In genomic region chr13:25429701-25430418, GRCm38 (mm10) we compare ENCODE assay signal across 21 mouse cellular contexts.
DNase-seq lines count a peak whose midpoint lies in the region; ATAC-seq and TF ChIP-seq lines count a peak whose summit lies in the region.
"Had no signal": no experiment of that assay in that cellular context is flagged by ENCODE, and none has a peak within 500 bp of the region (broad histone marks: within the 10 kb centered on the region; RNA-seq: fewer than 3 reads in every experiment).

No protein-coding gene starts in this region.

- H3K9me3 ChIP-seq in hindbrain, embryonic 15.5 days = no peaks in the 10 kb centered on the region
- H3K9me3 ChIP-seq in hindbrain, embryonic 12.5 days (replicated peaks) = no peaks in the 10 kb centered on the region
- H3K9me3 ChIP-seq in hindbrain, postnatal 0 days (ENCODE audit: low read length) = no peaks in the 10 kb centered on the region
- H3K9me3 ChIP-seq in midbrain, postnatal 0 days (ENCODE audit: low read length) = no peaks in the 10 kb centered on the region
- H3K9me3 ChIP-seq: forebrain, embryonic 10.5 days; liver, embryonic 13.5 days had no signal

- no peaks in the 10 kb centered on the region for H3K36me3 ChIP-seq in hindbrain, embryonic 15.5 days
- H3K36me3 ChIP-seq in hindbrain, embryonic 12.5 days = no peaks in the 10 kb centered on the region
- no peaks in the 10 kb centered on the region for H3K36me3 ChIP-seq in hindbrain, postnatal 0 days (ENCODE audit: insufficient read depth, low read length)
- H3K36me3 ChIP-seq in midbrain, postnatal 0 days (ENCODE audit: insufficient read depth, low read length) = no peaks in the 10 kb centered on the region
- H3K36me3 ChIP-seq in kidney, adult 2 months (ENCODE audit: control insufficient read depth, insufficient read depth, low read length) = no peaks in the 10 kb centered on the region
- H3K36me3 ChIP-seq: forebrain, embryonic 10.5 days; liver, embryonic 13.5 days had no signal

- TF ChIP-seq POLR2A in kidney, adult 2 months (IDR thresholded peaks at IDR 0.05; ENCODE audit: low read depth, low read length) = no peak

- H3K27ac ChIP-seq in hindbrain, embryonic 15.5 days (replicated peaks) = 0 out of 2 replicates have a peak overlapping the region, but pooled peaks have one; percentile 45
- H3K27ac ChIP-seq in hindbrain, embryonic 12.5 days = no peak overlapping the region; the same call in 1 of the 2 replicates
- peak overlapping the region; percentile 56; the same call in 1 of the 2 replicates for H3K27ac ChIP-seq in hindbrain, postnatal 0 days
- H3K27ac ChIP-seq in midbrain, postnatal 0 days (ENCODE audit: low read depth, low read length) = peak overlapping the region; percentile 39; the same call in 1 of the 2 replicates
- no peak overlapping the region for H3K27ac ChIP-seq in kidney, adult 2 months (ENCODE audit: insufficient read depth, low read depth, low read length)
- H3K27ac ChIP-seq: forebrain, embryonic 10.5 days; liver, embryonic 13.5 days had no signal

- TF ChIP-seq CTCF in hindbrain, postnatal 0 days (IDR thresholded peaks at IDR 0.05; ENCODE audit: low read depth) = no peak
- TF ChIP-seq CTCF in midbrain, postnatal 0 days (IDR thresholded peaks at IDR 0.05) = no peak
- no peak for TF ChIP-seq CTCF in kidney, adult 2 months (conservative IDR thresholded peaks at IDR 0.05; ENCODE audit: insufficient read depth, insufficient read length, low read depth, low read length)

- no peak overlapping the region for H3K4me3 ChIP-seq in hindbrain, embryonic 15.5 days
- no peak overlapping the region for H3K4me3 ChIP-seq in hindbrain, embryonic 12.5 days
- H3K4me3 ChIP-seq in hindbrain, postnatal 0 days (ENCODE audit: low read length) = no peak overlapping the region
- no peak overlapping the region for H3K4me3 ChIP-seq in midbrain, postnatal 0 days (ENCODE audit: low read depth, low read length)
- no peak overlapping the region for H3K4me3 ChIP-seq in kidney, adult 2 months (ENCODE audit: insufficient read depth, low read depth, low read length)
- H3K4me3 ChIP-seq: forebrain, embryonic 10.5 days; liver, embryonic 13.5 days had no signal

- peak; percentile 59; the same call in 1 of the 2 replicates for ATAC-seq in hindbrain, embryonic 15.5 days (ENCODE audit: low FRiP score, low read depth)
- no peak for ATAC-seq in hindbrain, embryonic 12.5 days (ENCODE audit: low FRiP score)
- ATAC-seq in hindbrain, postnatal 0 days = no peak
- peak; percentile 49; the same call in 1 of the 2 replicates for ATAC-seq in midbrain, postnatal 0 days (ENCODE audit: low FRiP score)

- H3K4me1 ChIP-seq in hindbrain, embryonic 15.5 days (replicated peaks) = no peaks in the 10 kb centered on the region
- no peaks in the 10 kb centered on the region for H3K4me1 ChIP-seq in hindbrain, embryonic 12.5 days
- no peaks in the 10 kb centered on the region for H3K4me1 ChIP-seq in hindbrain, postnatal 0 days (ENCODE audit: insufficient read depth, low read length)
- H3K4me1 ChIP-seq in midbrain, postnatal 0 days (ENCODE audit: insufficient read depth, low read length) = no peaks in the 10 kb centered on the region
- H3K4me1 ChIP-seq in kidney, adult 2 months (ENCODE audit: control insufficient read depth, insufficient read depth, low read length) = no peaks in the 10 kb centered on the region
- H3K4me1 ChIP-seq: forebrain, embryonic 10.5 days; liver, embryonic 13.5 days had no signal

- no peak overlapping the region for H3K9ac ChIP-seq in hindbrain, embryonic 15.5 days
- no peak overlapping the region for H3K9ac ChIP-seq in hindbrain, embryonic 12.5 days
- H3K9ac ChIP-seq in hindbrain, postnatal 0 days (replicated peaks; ENCODE audit: low read length) = no peak overlapping the region
- no peak overlapping the region for H3K9ac ChIP-seq in midbrain, postnatal 0 days (replicated peaks; ENCODE audit: low read length, poor library complexity, severe bottlenecking)
- H3K9ac ChIP-seq: liver, embryonic 13.5 days; lung, embryonic 14.5 days had no signal

- peak; percentile 1 for DNase-seq in embryo, embryonic 10 days (ENCODE audit: low spot score)
- no peak for DNase-seq in embryo, embryonic 9.5 days (ENCODE audit: extremely low spot score)
- DNase-seq in hindbrain, postnatal 0 days (ENCODE audit: low spot score) = peak; percentile 14
- DNase-seq in midbrain, postnatal 0 days (ENCODE audit: low spot score) = peak; percentile 39
- DNase-seq in kidney, adult 2 months = no peak
- DNase-seq in lung, postnatal 14 days = no peak
- DNase-seq: adrenal gland, postnatal 36 days; cerebellum, adult 2 months; heart, postnatal 10 days; kidney, adult 18-20 months; kidney, postnatal 25 days; left cerebral cortex, postnatal 4 days; liver, embryonic 13.5 days; lung, embryonic 14.5 days; lung, postnatal 4 days; right cerebral cortex, postnatal 4 days had no signal

- H3K27me3 ChIP-seq in hindbrain, embryonic 15.5 days = no peaks in the 10 kb centered on the region
- H3K27me3 ChIP-seq in hindbrain, embryonic 12.5 days = no peaks in the 10 kb centered on the region
- H3K27me3 ChIP-seq in hindbrain, postnatal 0 days (ENCODE audit: insufficient read depth, low read length) = no peaks in the 10 kb centered on the region
- H3K27me3 ChIP-seq in midbrain, postnatal 0 days (ENCODE audit: insufficient read depth, low read length) = no peaks in the 10 kb centered on the region
- no peaks in the 10 kb centered on the region for H3K27me3 ChIP-seq in kidney, adult 2 months (replicated peaks; ENCODE audit: control insufficient read depth, insufficient read depth, low read length)
- H3K27me3 ChIP-seq: CH12.LX; liver, embryonic 13.5 days had no signal

- no peak overlapping the region for H3K4me2 ChIP-seq in hindbrain, embryonic 15.5 days
- H3K4me2 ChIP-seq in hindbrain, embryonic 12.5 days (replicated peaks) = no peak overlapping the region
- no peak overlapping the region for H3K4me2 ChIP-seq in hindbrain, postnatal 0 days (ENCODE audit: low read depth, low read length)
- H3K4me2 ChIP-seq in midbrain, postnatal 0 days (ENCODE audit: low read depth, low read length, poor library complexity, severe bottlenecking) = no peak overlapping the region
- H3K4me2 ChIP-seq: heart, embryonic 11.5 days; liver, embryonic 13.5 days; lung, embryonic 14.5 days had no signal

- WGBS in hindbrain, embryonic 15.5 days = 54% methylated on average over 6 of the region's 6 CpGs
- WGBS in hindbrain, embryonic 12.5 days = 69% methylated on average over 6 of the region's 6 CpGs
- WGBS in hindbrain, postnatal 0 days = 57% methylated on average over 6 of the region's 6 CpGs
- 57% methylated on average over 6 of the region's 6 CpGs for WGBS in midbrain, postnatal 0 days
- WGBS in kidney, adult 2 months = 61% methylated on average over 6 of the region's 6 CpGs

Comparison
In these comparisons a context has a peak if more than half of its experiments do, and no peak if none do; other contexts are left out.
1. DNase-seq: peak in embryo, embryonic 10 days (single experiment), hindbrain, postnatal 0 days (single experiment) and midbrain, postnatal 0 days (single experiment); none in embryo, embryonic 9.5 days (single experiment), kidney, adult 2 months (single experiment) and lung, postnatal 14 days (single experiment).
2. ATAC-seq: peak in hindbrain, embryonic 15.5 days (single experiment) and midbrain, postnatal 0 days (single experiment); none in hindbrain, embryonic 12.5 days (single experiment) and hindbrain, postnatal 0 days (single experiment).
3. H3K27ac ChIP-seq: peak in hindbrain, embryonic 15.5 days (single experiment), hindbrain, postnatal 0 days (single experiment) and midbrain, postnatal 0 days (single experiment); none in hindbrain, embryonic 12.5 days (single experiment) and kidney, adult 2 months (single experiment).